Mouse (Mus musculus): Measurements from ENCODE around the gene Map4. TPM values are rescaled to one million over a fixed set of nuclear protein-coding genes. Genes with fewer than 3 reads are reported as not detected.
A peak's percentile ranks its signal among the peaks of the same experiment; 100 is the strongest.
"Not testable (repeated sequence)": the region's sequence is repeated elsewhere in the genome, so short reads cannot be mapped to it uniquely, and the experiment has no call there.

The Map4 gene
- polyA plus RNA-seq, 1 experiment from 2014 or later = 30.4 TPM

DNA sequence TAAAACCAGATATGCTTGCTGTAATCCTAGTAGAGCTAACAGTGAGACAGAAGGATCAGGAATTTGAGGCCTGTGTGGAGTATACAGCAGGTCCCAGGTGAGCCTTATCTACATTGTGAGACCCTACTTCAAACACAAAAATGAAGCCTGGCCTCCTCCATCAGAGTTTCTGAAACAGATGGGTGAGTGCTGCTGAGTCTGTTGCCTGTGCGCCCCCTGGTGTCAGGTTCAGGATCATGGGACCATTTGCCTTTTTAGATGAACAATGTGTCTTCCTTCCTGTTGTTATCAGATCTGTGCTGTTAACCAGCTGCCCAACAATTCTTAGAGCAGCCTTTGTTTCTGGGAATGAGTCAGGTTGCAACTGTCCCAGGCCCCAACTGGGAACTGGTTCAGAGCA, 140.6 kb downstream of the Map4 start:
- Histone ChIP-seq H3K4me1 (replicated peaks; ENCODE audit: control insufficient read depth, insufficient read depth, low read length) (no peaks in the 10 kb centered on the region; the same call in 1 of the 2 replicates), H3K27ac (ENCODE audit: low read depth, low read length) (no peak overlapping the region), H3K36me3 (ENCODE audit: control insufficient read depth, insufficient read depth, low read length) (peaks cover 11% of the 10 kb centered on the region), H3K9me3 (ENCODE audit: control insufficient read depth, low read length) (no peaks in the 10 kb centered on the region), H3K9ac (ENCODE audit: low read depth, low read length) (no peak overlapping the region), H3K4me3 (ENCODE audit: low read depth, low read length) (no peak overlapping the region), H3K27me3 (replicated peaks; ENCODE audit: control insufficient read depth, insufficient read depth, low read length) (no peaks in the 10 kb centered on the region), H3K4me2 (no peak overlapping the region)
- DNase-seq (ENCODE audit: low spot score) (peak; percentile 63), ATAC-seq (replicated peaks; ENCODE audit: low FRiP score) (peak; percentile 60)
- WGBS = 10% methylated on average over 1 of the region's 1 CpGs

DNA sequence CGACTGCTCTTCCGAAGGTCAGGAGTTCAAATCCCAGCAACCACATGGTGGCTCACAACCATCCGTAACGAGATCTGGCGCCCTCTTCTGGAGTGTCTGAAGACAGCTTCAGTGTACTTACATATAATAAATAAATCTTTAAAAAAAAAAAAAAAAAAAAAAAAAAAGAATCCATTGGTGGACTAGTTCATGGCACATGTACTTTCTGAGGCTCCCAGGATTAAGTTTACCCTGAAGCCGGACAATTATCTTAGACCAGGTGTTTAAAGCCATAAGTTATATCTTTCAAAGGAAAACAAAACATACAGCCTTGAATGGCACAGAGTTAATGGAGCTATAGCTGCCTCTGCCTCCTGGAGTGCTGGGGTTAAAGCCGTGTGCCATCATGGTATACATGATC, 145.2 kb downstream of the Map4 start:
- H3K9me3 ChIP-seq (ENCODE audit: control insufficient read depth, low read length); H3K4me3 ChIP-seq (ENCODE audit: low read depth, low read length); H3K9ac ChIP-seq (ENCODE audit: low read depth, low read length); DNase-seq (ENCODE audit: low spot score); H3K4me2 ChIP-seq; H3K27ac ChIP-seq (ENCODE audit: low read depth, low read length); ATAC-seq (replicated peaks; ENCODE audit: low FRiP score); H3K4me1 ChIP-seq (replicated peaks; ENCODE audit: control insufficient read depth, insufficient read depth, low read length); H3K27me3 ChIP-seq (replicated peaks; ENCODE audit: control insufficient read depth, insufficient read depth, low read length): not testable (repeated sequence)
- H3K36me3 ChIP-seq (ENCODE audit: control insufficient read depth, insufficient read depth, low read length) = peaks cover 12% of the 10 kb centered on the region
- 75% methylated on average over 4 of the region's 7 CpGs for WGBS

DNA sequence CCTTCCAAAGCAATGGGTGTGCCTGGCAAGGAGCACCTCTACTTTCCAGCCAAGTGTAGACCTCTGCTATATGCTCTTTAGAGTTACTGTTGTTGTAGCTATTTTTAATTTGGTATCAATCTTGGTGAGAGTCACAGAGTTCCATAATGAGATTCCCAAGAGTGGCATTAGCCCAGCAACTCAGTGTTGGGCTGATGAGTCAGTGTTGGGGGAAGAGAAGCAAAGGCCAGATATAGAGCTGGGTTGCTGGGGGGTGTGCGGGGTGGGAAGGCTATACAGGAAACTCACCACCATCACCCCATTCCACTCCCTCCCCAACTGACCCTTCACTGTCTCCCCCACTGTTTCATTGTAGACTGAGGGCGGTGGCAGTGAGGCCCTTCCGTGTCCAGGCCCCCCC, 149.8 kb downstream of the Map4 start:
- Histone ChIP-seq H3K4me1 (replicated peaks; ENCODE audit: control insufficient read depth, insufficient read depth, low read length) (no peaks in the 10 kb centered on the region), H3K9me3 (ENCODE audit: control insufficient read depth, low read length) (no peaks in the 10 kb centered on the region), H3K27ac (ENCODE audit: low read depth, low read length) (no peak overlapping the region), H3K9ac (ENCODE audit: low read depth, low read length) (no peak overlapping the region), H3K4me3 (ENCODE audit: low read depth, low read length) (no peak overlapping the region), H3K4me2 (no peak overlapping the region), H3K27me3 (replicated peaks; ENCODE audit: control insufficient read depth, insufficient read depth, low read length) (no peaks in the 10 kb centered on the region), H3K36me3 (ENCODE audit: control insufficient read depth, insufficient read depth, low read length) (peaks cover 38% of the 10 kb centered on the region)
- DNase-seq (ENCODE audit: low spot score) (no peak), ATAC-seq (replicated peaks; ENCODE audit: low FRiP score) (no peak)
- WGBS = 88% methylated on average over 3 of the region's 3 CpGs

DNA sequence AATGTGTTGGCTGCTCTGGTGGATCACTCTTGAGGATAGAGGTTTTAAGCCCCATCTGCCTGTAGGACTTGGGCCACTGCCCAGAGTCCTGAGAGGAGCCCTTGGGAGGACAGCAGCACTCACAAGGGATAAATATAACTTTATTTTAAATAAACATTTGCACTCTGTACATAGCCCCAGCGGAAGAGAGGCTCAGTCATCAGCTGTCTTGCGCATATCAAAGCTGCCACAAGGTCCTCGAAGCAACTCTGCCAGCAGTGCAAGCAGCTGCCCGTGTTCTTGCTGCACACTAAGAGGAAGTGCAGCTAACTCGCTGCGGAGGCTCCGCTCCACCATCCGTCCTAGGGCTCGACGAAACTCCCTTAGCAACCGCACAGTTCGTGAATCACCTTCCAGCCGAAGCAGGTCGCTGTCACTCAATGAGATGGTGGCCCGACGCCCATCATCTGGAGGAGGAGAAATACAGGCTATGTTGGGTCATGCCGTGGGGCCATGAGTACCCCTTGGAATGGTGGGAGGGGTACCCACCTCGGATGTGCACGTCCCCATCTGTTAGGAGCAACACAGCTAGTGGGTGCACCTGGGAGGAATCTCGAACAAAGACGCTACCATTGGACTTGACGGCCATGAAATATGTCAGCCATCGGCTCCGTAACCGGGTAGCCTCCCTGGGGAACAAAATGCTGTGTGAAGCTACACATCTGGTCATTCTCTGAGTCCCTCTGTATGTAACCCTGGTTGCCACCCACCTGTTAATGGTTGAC, 153.1 kb downstream of the Map4 start:
- DNase-seq (ENCODE audit: low spot score) (no peak), ATAC-seq (replicated peaks; ENCODE audit: low FRiP score) (no peak)
- H3K27me3 ChIP-seq (replicated peaks; ENCODE audit: control insufficient read depth, insufficient read depth, low read length) = no peaks in the 10 kb centered on the region
- H3K9ac ChIP-seq (ENCODE audit: low read depth, low read length) = no peak overlapping the region
- 90% methylated on average over 25 of the region's 25 CpGs for WGBS
- H3K4me2 ChIP-seq = no peak overlapping the region
- H3K27ac ChIP-seq (ENCODE audit: low read depth, low read length) = no peak overlapping the region
- no peak overlapping the region for H3K4me3 ChIP-seq (ENCODE audit: low read depth, low read length)
- no peaks in the 10 kb centered on the region for H3K9me3 ChIP-seq (ENCODE audit: control insufficient read depth, low read length)
- H3K36me3 ChIP-seq (ENCODE audit: control insufficient read depth, insufficient read depth, low read length) = peaks cover 57% of the 10 kb centered on the region
- H3K4me1 ChIP-seq (replicated peaks; ENCODE audit: control insufficient read depth, insufficient read depth, low read length) = no peaks in the 10 kb centered on the region

- Histone ChIP-seq H3K4me2 (no peak overlapping the region), H3K36me3 (ENCODE audit: control insufficient read depth, insufficient read depth, low read length) (peaks cover 64% of the 10 kb centered on the region), H3K9ac (ENCODE audit: low read depth, low read length) (no peak overlapping the region), H3K4me3 (ENCODE audit: low read depth, low read length) (no peak overlapping the region), H3K9me3 (ENCODE audit: control insufficient read depth, low read length) (no peaks in the 10 kb centered on the region), H3K27ac (ENCODE audit: low read depth, low read length) (no peak overlapping the region), H3K4me1 (replicated peaks; ENCODE audit: control insufficient read depth, insufficient read depth, low read length) (no peaks in the 10 kb centered on the region), H3K27me3 (replicated peaks; ENCODE audit: control insufficient read depth, insufficient read depth, low read length) (no peaks in the 10 kb centered on the region)
- DNase-seq (ENCODE audit: low spot score) (no peak), ATAC-seq (replicated peaks; ENCODE audit: low FRiP score) (no peak)
- 90% methylated on average over 8 of the region's 8 CpGs for WGBS
These were observed 154.4 kb downstream of the Map4 start for GRCm38 (mm10) chr9:110085693-110086092.

DNA sequence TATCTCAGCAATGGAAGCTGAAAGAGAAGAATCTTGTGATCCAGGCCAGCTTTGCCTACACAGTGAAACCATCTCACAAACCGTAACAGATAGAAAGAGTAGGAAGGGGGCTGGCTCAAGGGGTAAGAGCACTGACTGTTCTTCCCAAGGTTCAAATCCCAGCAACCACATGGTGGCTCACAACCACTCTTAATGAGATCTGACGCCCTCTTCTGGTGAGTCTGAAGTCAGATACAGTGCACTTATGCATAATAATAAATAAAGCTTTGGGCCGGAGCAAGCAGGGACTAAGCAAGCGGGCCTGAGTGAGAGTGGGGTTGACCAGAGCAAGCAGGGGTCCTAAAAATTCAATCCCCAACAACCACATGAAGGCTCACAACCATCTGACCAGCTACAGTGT, 162.0 kb downstream of the Map4 start:
- DNase-seq (ENCODE audit: low spot score) (no peak), ATAC-seq (replicated peaks; ENCODE audit: low FRiP score) (no peak)
- no peaks in the 10 kb centered on the region for H3K9me3 ChIP-seq (ENCODE audit: control insufficient read depth, low read length)
- H3K27ac ChIP-seq (ENCODE audit: low read depth, low read length) = no peak overlapping the region
- no peak overlapping the region for H3K4me2 ChIP-seq
- WGBS = 79% methylated on average over 4 of the region's 4 CpGs
- H3K27me3 ChIP-seq (replicated peaks; ENCODE audit: control insufficient read depth, insufficient read depth, low read length) = no peaks in the 10 kb centered on the region
- no peaks in the 10 kb centered on the region for H3K4me1 ChIP-seq (replicated peaks; ENCODE audit: control insufficient read depth, insufficient read depth, low read length)
- H3K36me3 ChIP-seq (ENCODE audit: control insufficient read depth, insufficient read depth, low read length) = peaks cover 70% of the 10 kb centered on the region
- no peak overlapping the region for H3K9ac ChIP-seq (ENCODE audit: low read depth, low read length)
- no peak overlapping the region for H3K4me3 ChIP-seq (ENCODE audit: low read depth, low read length)

DNA sequence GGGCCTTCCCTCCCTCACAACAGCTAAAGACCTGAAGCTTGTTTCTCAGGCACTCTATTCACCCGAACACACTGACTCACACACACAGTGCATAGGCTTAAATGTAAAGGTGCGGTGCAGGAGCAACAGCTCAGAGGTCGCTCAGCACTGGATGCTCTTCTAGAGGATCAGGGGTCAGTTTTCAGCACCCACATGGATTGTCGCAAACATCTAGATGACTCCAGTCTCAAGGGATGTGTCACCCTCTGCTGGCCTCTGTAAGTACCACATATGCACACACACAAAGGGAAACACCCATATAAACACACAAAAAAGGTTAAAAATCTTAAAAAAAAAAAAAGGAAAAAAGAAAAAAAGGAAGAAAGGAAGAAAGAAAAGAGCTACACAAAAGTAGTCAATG, 163.5 kb downstream of the Map4 start:
- Histone ChIP-seq H3K27me3 (replicated peaks; ENCODE audit: control insufficient read depth, insufficient read depth, low read length) (no peaks in the 10 kb centered on the region), H3K4me1 (replicated peaks; ENCODE audit: control insufficient read depth, insufficient read depth, low read length) (no peaks in the 10 kb centered on the region), H3K36me3 (ENCODE audit: control insufficient read depth, insufficient read depth, low read length) (peaks cover 69% of the 10 kb centered on the region), H3K9me3 (ENCODE audit: control insufficient read depth, low read length) (no peaks in the 10 kb centered on the region), H3K9ac (ENCODE audit: low read depth, low read length) (no peak overlapping the region), H3K4me3 (ENCODE audit: low read depth, low read length) (no peak overlapping the region), H3K27ac (ENCODE audit: low read depth, low read length) (no peak overlapping the region), H3K4me2 (no peak overlapping the region)
- no peak for DNase-seq (ENCODE audit: low spot score)
- ATAC-seq (replicated peaks; ENCODE audit: low FRiP score) = no peak
- WGBS = 91% methylated on average over 4 of the region's 4 CpGs

GRCm38 (mm10) chr9:110097791-110098190, 166.5 kb downstream of the Map4 start:
- WGBS = 95% methylated on average over 3 of the region's 3 CpGs
- Histone ChIP-seq H3K4me1 (replicated peaks; ENCODE audit: control insufficient read depth, insufficient read depth, low read length) (peaks cover 4% of the 10 kb centered on the region), H3K9me3 (ENCODE audit: control insufficient read depth, low read length) (no peaks in the 10 kb centered on the region), H3K27ac (ENCODE audit: low read depth, low read length) (no peak overlapping the region), H3K36me3 (ENCODE audit: control insufficient read depth, insufficient read depth, low read length) (peaks cover 39% of the 10 kb centered on the region), H3K4me3 (ENCODE audit: low read depth, low read length) (no peak overlapping the region), H3K4me2 (no peak overlapping the region), H3K9ac (ENCODE audit: low read depth, low read length) (no peak overlapping the region), H3K27me3 (replicated peaks; ENCODE audit: control insufficient read depth, insufficient read depth, low read length) (no peaks in the 10 kb centered on the region)
- ATAC-seq (replicated peaks; ENCODE audit: low FRiP score) (no peak), DNase-seq (ENCODE audit: low spot score) (no peak)
